Mouse (Mus musculus): ENCODE results near the gene Bcas1. TPM values are rescaled to one million over a fixed set of nuclear protein-coding genes. Genes with fewer than 3 reads are reported as not detected.

Bcas1 gene
- polyA plus RNA-seq (2012; rRNA removed) = 0.74 and 1.0 TPM in 2 replicates
- 0.33 and 0.45 TPM in 2 replicates for polyA plus RNA-seq (2014; fragmentation: Nextera tagmentation; extraction: Ambion mirVana)

DNA sequence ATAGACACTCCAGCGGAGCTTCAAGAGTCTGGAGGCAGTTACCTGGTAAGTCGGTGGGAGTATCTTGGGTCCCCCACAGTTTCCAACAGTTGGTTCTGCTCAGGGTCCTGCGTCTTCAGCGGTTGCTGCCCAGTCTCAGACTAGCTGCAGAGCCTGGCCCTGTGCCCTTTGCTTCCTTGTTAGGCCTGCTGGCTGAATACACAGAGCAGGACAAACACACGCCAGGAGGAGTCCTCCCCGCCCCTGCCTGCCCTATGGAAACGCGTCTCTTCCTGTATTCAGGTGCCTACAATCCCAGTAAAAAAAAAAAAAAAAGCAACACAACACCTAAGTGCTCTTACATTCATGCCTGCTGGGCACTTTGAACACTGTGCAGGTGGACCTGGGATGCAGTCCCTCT, at the start of gene Bcas1:
Gene Bcas1 (minus strand): TSS at position 142 of the 400 bp plus-strand sequence.
- Histone ChIP-seq H3K9me3 (ENCODE audit: control insufficient read depth, low read length) (no peaks in the 10 kb centered on the region), H3K9ac (ENCODE audit: low read depth, low read length, severe bottlenecking) (no peak within 1 kb of the TSS), H3K36me3 (ENCODE audit: control insufficient read depth, insufficient read depth, low read length) (no peaks in the 10 kb centered on the region), H3K4me1 (ENCODE audit: control insufficient read depth, insufficient read depth, low read length) (no peaks in the 10 kb centered on the region), H3K4me2 (replicated peaks; ENCODE audit: low read depth, low read length, severe bottlenecking) (no peak within 1 kb of the TSS), H3K27ac (replicated peaks; ENCODE audit: low read depth, low read length) (no peak within 1 kb of the TSS), H3K4me3 (replicated peaks; ENCODE audit: low read length) (no peak within 1 kb of the TSS), H3K27me3 (ENCODE audit: control insufficient read depth, insufficient read depth, low read length) (no peaks in the 10 kb centered on the region)
- ATAC-seq (ENCODE audit: low FRiP score, low read depth) (no peak), DNase-seq (ENCODE audit: low spot score) (no peak)
- 74% methylated on average over 8 of the region's 8 CpGs for WGBS
- TF ChIP-seq POLR2A (IDR thresholded peaks at IDR 0.05; ENCODE audit: borderline replicate concordance, extremely low read depth, insufficient read depth, insufficient read length) = no peak

DNA sequence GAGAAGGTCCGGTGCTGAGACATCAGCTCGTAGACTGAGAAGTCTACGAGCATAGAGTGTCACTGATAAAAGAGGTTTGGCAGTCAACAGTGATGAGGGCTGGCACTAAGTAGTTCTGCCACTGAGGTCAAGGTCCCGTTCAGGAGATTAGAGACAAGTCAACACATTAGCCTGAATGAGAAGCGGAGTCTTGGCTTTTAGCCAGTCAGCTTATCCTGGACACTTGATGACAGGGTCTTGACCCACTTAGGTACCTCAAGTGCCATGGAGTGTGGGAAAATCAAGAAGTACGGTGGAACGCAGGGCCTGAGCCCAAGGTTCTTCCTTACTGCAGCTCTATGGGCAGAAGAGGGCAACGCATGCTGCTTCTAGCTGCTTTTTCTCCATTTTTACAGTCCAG, 49.0 kb upstream of the Bcas1 start:
- 92% methylated on average over 8 of the region's 8 CpGs for WGBS
- ATAC-seq (ENCODE audit: low FRiP score, low read depth) (no peak), DNase-seq (ENCODE audit: low spot score) (no peak)
- no peaks in the 10 kb centered on the region for H3K4me1 ChIP-seq (ENCODE audit: control insufficient read depth, insufficient read depth, low read length)
- H3K4me2 ChIP-seq (replicated peaks; ENCODE audit: low read depth, low read length, severe bottlenecking) = no peak overlapping the region
- H3K27me3 ChIP-seq (ENCODE audit: control insufficient read depth, insufficient read depth, low read length) = no peaks in the 10 kb centered on the region
- no peaks in the 10 kb centered on the region for H3K9me3 ChIP-seq (ENCODE audit: control insufficient read depth, low read length)
- TF ChIP-seq POLR2A (IDR thresholded peaks at IDR 0.05; ENCODE audit: borderline replicate concordance, extremely low read depth, insufficient read depth, insufficient read length) = no peak
- H3K9ac ChIP-seq (ENCODE audit: low read depth, low read length, severe bottlenecking) = no peak overlapping the region
- H3K4me3 ChIP-seq (replicated peaks; ENCODE audit: low read length) = no peak overlapping the region
- H3K36me3 ChIP-seq (ENCODE audit: control insufficient read depth, insufficient read depth, low read length) = no peaks in the 10 kb centered on the region
- H3K27ac ChIP-seq (replicated peaks; ENCODE audit: low read depth, low read length) = no peak overlapping the region

DNA sequence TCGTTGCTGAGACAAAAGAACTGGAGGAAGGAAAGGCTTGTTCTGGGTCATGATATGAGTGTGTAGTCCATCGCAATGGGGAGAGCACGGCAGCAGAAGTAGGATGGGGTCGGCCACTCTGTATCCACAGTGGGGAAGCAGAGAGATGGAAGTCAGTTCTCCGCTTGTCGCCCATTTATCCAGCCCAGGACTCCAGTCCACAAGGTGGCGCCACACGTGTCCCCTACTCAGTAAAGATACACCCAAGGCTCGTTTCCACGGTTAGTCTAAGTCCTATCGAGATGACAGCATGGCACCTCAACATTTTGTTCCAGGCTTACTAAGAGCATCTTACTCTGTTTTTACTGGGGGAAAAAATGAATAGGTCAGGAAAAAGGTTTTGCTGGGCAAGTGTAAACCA, 48.6 kb upstream of the Bcas1 start:
- Histone ChIP-seq H3K9me3 (ENCODE audit: control insufficient read depth, low read length) (no peaks in the 10 kb centered on the region), H3K4me1 (ENCODE audit: control insufficient read depth, insufficient read depth, low read length) (no peaks in the 10 kb centered on the region), H3K27ac (replicated peaks; ENCODE audit: low read depth, low read length) (no peak overlapping the region), H3K4me2 (replicated peaks; ENCODE audit: low read depth, low read length, severe bottlenecking) (no peak overlapping the region), H3K36me3 (ENCODE audit: control insufficient read depth, insufficient read depth, low read length) (no peaks in the 10 kb centered on the region), H3K27me3 (ENCODE audit: control insufficient read depth, insufficient read depth, low read length) (no peaks in the 10 kb centered on the region), H3K4me3 (replicated peaks; ENCODE audit: low read length) (no peak overlapping the region), H3K9ac (ENCODE audit: low read depth, low read length, severe bottlenecking) (no peak overlapping the region)
- ATAC-seq (ENCODE audit: low FRiP score, low read depth) (no peak), DNase-seq (ENCODE audit: low spot score) (no peak)
- TF ChIP-seq POLR2A (IDR thresholded peaks at IDR 0.05; ENCODE audit: borderline replicate concordance, extremely low read depth, insufficient read depth, insufficient read length) = no peak
- WGBS = 81% methylated on average over 11 of the region's 11 CpGs

DNA sequence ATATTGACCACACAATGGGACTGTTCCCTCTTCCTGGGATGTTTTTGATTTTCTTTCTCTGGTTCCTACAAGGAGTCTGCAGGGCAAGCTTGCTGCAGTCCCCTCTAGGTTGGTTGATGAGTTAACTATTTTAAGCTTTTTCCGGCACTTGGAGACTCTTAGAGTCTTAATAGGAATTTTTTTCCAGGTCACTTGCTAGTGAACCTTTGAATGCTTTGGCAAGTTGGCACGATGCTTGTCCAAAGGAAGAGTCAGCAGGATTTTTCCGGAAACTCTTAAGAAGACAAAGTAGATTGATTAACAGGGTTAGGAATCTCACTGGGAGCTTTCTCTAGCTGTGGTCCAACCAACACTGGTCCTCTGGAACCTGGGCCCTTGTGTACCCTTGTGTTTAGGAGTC, 47.5 kb upstream of the Bcas1 start:
- no peak for ATAC-seq (ENCODE audit: low FRiP score, low read depth)
- TF ChIP-seq POLR2A (IDR thresholded peaks at IDR 0.05; ENCODE audit: borderline replicate concordance, extremely low read depth, insufficient read depth, insufficient read length) = no peak
- DNase-seq (ENCODE audit: low spot score) = no peak
- no peaks in the 10 kb centered on the region for H3K36me3 ChIP-seq (ENCODE audit: control insufficient read depth, insufficient read depth, low read length)
- H3K9ac ChIP-seq (ENCODE audit: low read depth, low read length, severe bottlenecking) = no peak overlapping the region
- H3K4me1 ChIP-seq (ENCODE audit: control insufficient read depth, insufficient read depth, low read length) = peaks cover 1% of the 10 kb centered on the region; the same call in 1 of the 2 replicates
- WGBS = 76% methylated on average over 3 of the region's 3 CpGs
- no peaks in the 10 kb centered on the region for H3K27me3 ChIP-seq (ENCODE audit: control insufficient read depth, insufficient read depth, low read length)
- no peak overlapping the region for H3K4me2 ChIP-seq (replicated peaks; ENCODE audit: low read depth, low read length, severe bottlenecking)
- H3K4me3 ChIP-seq (replicated peaks; ENCODE audit: low read length) = no peak overlapping the region
- no peaks in the 10 kb centered on the region for H3K9me3 ChIP-seq (ENCODE audit: control insufficient read depth, low read length)
- H3K27ac ChIP-seq (replicated peaks; ENCODE audit: low read depth, low read length) = no peak overlapping the region

DNA sequence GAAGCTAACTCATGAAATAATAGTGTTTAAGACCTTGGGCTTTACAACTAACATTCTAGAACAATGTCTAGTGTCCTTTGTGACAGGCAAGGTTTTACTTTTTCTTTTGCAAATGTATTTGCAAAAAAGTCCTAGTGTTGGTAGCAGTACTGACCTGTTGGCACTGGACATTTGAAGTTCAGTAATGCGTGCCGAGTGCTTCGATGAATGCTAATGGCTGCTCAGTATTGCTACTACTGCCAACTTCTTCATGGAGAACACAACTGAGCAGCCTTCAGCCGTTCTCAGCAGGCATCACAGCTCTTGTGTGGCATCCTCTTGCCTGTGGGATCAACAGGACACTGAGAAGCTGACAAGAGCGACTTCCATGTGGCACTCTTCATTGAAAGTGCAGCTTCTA, 46.5 kb upstream of the Bcas1 start:
- TF ChIP-seq POLR2A (IDR thresholded peaks at IDR 0.05; ENCODE audit: borderline replicate concordance, extremely low read depth, insufficient read depth, insufficient read length) = no peak
- ATAC-seq (ENCODE audit: low FRiP score, low read depth) (no peak), DNase-seq (ENCODE audit: low spot score) (no peak)
- Histone ChIP-seq H3K9ac (ENCODE audit: low read depth, low read length, severe bottlenecking) (no peak overlapping the region), H3K9me3 (ENCODE audit: control insufficient read depth, low read length) (no peaks in the 10 kb centered on the region), H3K27ac (replicated peaks; ENCODE audit: low read depth, low read length) (no peak overlapping the region), H3K4me2 (replicated peaks; ENCODE audit: low read depth, low read length, severe bottlenecking) (no peak overlapping the region), H3K4me1 (ENCODE audit: control insufficient read depth, insufficient read depth, low read length) (peaks cover 4% of the 10 kb centered on the region; the same call in 1 of the 2 replicates), H3K36me3 (ENCODE audit: control insufficient read depth, insufficient read depth, low read length) (no peaks in the 10 kb centered on the region), H3K4me3 (replicated peaks; ENCODE audit: low read length) (no peak overlapping the region), H3K27me3 (ENCODE audit: control insufficient read depth, insufficient read depth, low read length) (no peaks in the 10 kb centered on the region)
- 92% methylated on average over 5 of the region's 5 CpGs for WGBS

DNA sequence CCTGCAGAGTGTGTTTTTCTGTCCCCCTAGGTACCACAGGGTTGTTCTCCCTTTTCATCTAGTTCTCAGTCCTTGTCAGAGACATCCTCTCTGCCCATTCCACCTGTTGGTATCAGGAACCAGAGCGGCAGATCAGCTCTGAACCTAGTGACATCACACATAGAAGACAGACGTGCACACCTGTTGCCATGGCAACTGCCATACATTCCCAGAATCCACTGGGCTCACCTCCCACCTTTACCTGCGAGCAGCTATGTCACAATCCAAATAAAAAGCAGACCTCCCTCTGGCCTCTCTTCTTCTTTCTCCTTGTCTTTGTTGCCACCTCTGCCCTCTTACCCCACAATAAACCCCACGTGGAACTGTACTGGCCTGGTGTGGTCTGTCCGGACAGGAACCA, 42.9 kb upstream of the Bcas1 start:
- no peak for DNase-seq (ENCODE audit: low spot score)

More for the DNA sequence above, 42.9 kb upstream of the Bcas1 start:
- TF ChIP-seq POLR2A (IDR thresholded peaks at IDR 0.05; ENCODE audit: borderline replicate concordance, extremely low read depth, insufficient read depth, insufficient read length) = no peak
- Histone ChIP-seq H3K27me3 (ENCODE audit: control insufficient read depth, insufficient read depth, low read length) (no peaks in the 10 kb centered on the region), H3K9ac (ENCODE audit: low read depth, low read length, severe bottlenecking) (no peak overlapping the region), H3K36me3 (ENCODE audit: control insufficient read depth, insufficient read depth, low read length) (no peaks in the 10 kb centered on the region), H3K9me3 (ENCODE audit: control insufficient read depth, low read length) (no peaks in the 10 kb centered on the region), H3K4me1 (ENCODE audit: control insufficient read depth, insufficient read depth, low read length) (peaks cover 4% of the 10 kb centered on the region; the same call in 1 of the 2 replicates), H3K4me2 (replicated peaks; ENCODE audit: low read depth, low read length, severe bottlenecking) (no peak overlapping the region), H3K4me3 (replicated peaks; ENCODE audit: low read length) (no peak overlapping the region), H3K27ac (replicated peaks; ENCODE audit: low read depth, low read length) (no peak overlapping the region)
- WGBS = 75% methylated on average over 5 of the region's 5 CpGs
- ATAC-seq (ENCODE audit: low FRiP score, low read depth) = no peak
